Mouse (Mus musculus): ENCODE measurements around the gene Tbc1d7.

Gene Tbc1d7

GRCm38 (mm10) chr13:43133400-43133799, 37.9 kb downstream of the Tbc1d7 start:
- no peak for DNase-seq (ENCODE audit: low spot score)

GRCm38 (mm10) chr13:43132859-43133258, 38.4 kb downstream of the Tbc1d7 start:
- no peak for DNase-seq (ENCODE audit: low spot score)

- no peak for DNase-seq (ENCODE audit: low spot score)
Observed at GRCm38 (mm10) chr13:43131741-43132191, 39.5 kb downstream of the Tbc1d7 start.

GRCm38 (mm10) chr13:43130161-43130560, 41.1 kb downstream of the Tbc1d7 start:
- no peak for DNase-seq (ENCODE audit: low spot score)

GRCm38 (mm10) chr13:43124683-43125074, 46.6 kb downstream of the Tbc1d7 start:
- DNase-seq (ENCODE audit: low spot score): no peak

GRCm38 (mm10) chr13:43123895-43124682, 47.2 kb downstream of the Tbc1d7 start:
- no peak for DNase-seq (ENCODE audit: low spot score)

- DNase-seq (ENCODE audit: low spot score): peak; percentile 46
Observed at GRCm38 (mm10) chr13:43122306-43123070, 48.8 kb downstream of the Tbc1d7 start.

- DNase-seq (ENCODE audit: low spot score): no peak
Observed at GRCm38 (mm10) chr13:43113141-43113540, 58.2 kb downstream of the Tbc1d7 start.

- DNase-seq (ENCODE audit: low spot score): no peak
Observed at GRCm38 (mm10) chr13:43112707-43113106, 58.6 kb downstream of the Tbc1d7 start.

GRCm38 (mm10) chr13:43112280-43112679, 59.0 kb downstream of the Tbc1d7 start:
- DNase-seq (ENCODE audit: low spot score): peak; percentile 63

GRCm38 (mm10) chr13:43104496-43104895, 66.8 kb downstream of the Tbc1d7 start:
- no peak for DNase-seq (ENCODE audit: low spot score)

- no peak for DNase-seq (ENCODE audit: low spot score)
Observed at GRCm38 (mm10) chr13:43102943-43103342, 68.4 kb downstream of the Tbc1d7 start.

Measured in layer of hippocampus, adult 11-12 months (tissue).